Mouse (Mus musculus): Measurements from ENCODE around the gene Usp12.

Usp12 gene

GRCm38 (mm10) chr5:146798031-146798430 is 3.2 kb upstream of the Usp12 start:
- no peak for DNase-seq (ENCODE audit: low spot score in 2 of 2)

GRCm38 (mm10) chr5:146795728-146796127 is 922 bp upstream of the Usp12 start:
- DNase-seq (ENCODE audit: low spot score in 2 of 2): peak in 1 of 2 experiments; percentile 48

GRCm38 (mm10) chr5:146794084-146794852 is 538 bp downstream of the Usp12 start:
- DNase-seq (ENCODE audit: low spot score in 2 of 2): peak in 1 of 2 experiments; percentile 26

- peak in 1 of 2 experiments; percentile 16 for DNase-seq (ENCODE audit: low spot score in 2 of 2)
These were observed 1.1 kb downstream of the Usp12 start for GRCm38 (mm10) chr5:146793630-146794083.

- DNase-seq (ENCODE audit: low spot score in 2 of 2): no peak
These were observed 2.5 kb downstream of the Usp12 start for GRCm38 (mm10) chr5:146792140-146792791.

GRCm38 (mm10) chr5:146790944-146791343 is 3.9 kb downstream of the Usp12 start:
- peak; percentile 30 to 33 for DNase-seq (ENCODE audit: low spot score in 2 of 2)

GRCm38 (mm10) chr5:146789413-146789812 is 5.4 kb downstream of the Usp12 start:
- DNase-seq (ENCODE audit: low spot score in 2 of 2): no peak

- no peak for DNase-seq (ENCODE audit: low spot score in 2 of 2)
These were observed 8.7 kb downstream of the Usp12 start for GRCm38 (mm10) chr5:146786123-146786522.

GRCm38 (mm10) chr5:146783891-146784290 is 10.9 kb downstream of the Usp12 start:
- no peak for DNase-seq (ENCODE audit: low spot score in 2 of 2)

- no peak for DNase-seq (ENCODE audit: low spot score in 2 of 2)
These were observed 11.5 kb downstream of the Usp12 start for GRCm38 (mm10) chr5:146783300-146783699.

- no peak for DNase-seq (ENCODE audit: low spot score in 2 of 2)
These were observed 13.1 kb downstream of the Usp12 start for GRCm38 (mm10) chr5:146781663-146782062.

- no peak for DNase-seq (ENCODE audit: low spot score in 2 of 2)
These were observed 14.9 kb downstream of the Usp12 start for GRCm38 (mm10) chr5:146779931-146780330.

GRCm38 (mm10) chr5:146776988-146777639 is 17.7 kb downstream of the Usp12 start:
- no peak for DNase-seq (ENCODE audit: low spot score in 2 of 2)

GRCm38 (mm10) chr5:146771982-146772381 is 22.8 kb downstream of the Usp12 start:
- no peak for DNase-seq (ENCODE audit: low spot score in 2 of 2)

GRCm38 (mm10) chr5:146770002-146770848 is 24.6 kb downstream of the Usp12 start:
- DNase-seq (ENCODE audit: low spot score in 2 of 2): no peak

- DNase-seq (ENCODE audit: low spot score in 2 of 2): no peak
These were observed 29.0 kb downstream of the Usp12 start for GRCm38 (mm10) chr5:146765791-146766190.

GRCm38 (mm10) chr5:146759159-146759558 is 35.6 kb downstream of the Usp12 start:
- no peak for DNase-seq (ENCODE audit: low spot score in 2 of 2)

- DNase-seq (ENCODE audit: low spot score in 2 of 2): no peak
These were observed 36.9 kb downstream of the Usp12 start for GRCm38 (mm10) chr5:146757921-146758320.

GRCm38 (mm10) chr5:146757316-146757715 is 37.5 kb downstream of the Usp12 start:
- DNase-seq (ENCODE audit: low spot score in 2 of 2): no peak

- DNase-seq (ENCODE audit: low spot score in 2 of 2): no peak
These were observed 41.6 kb downstream of the Usp12 start for GRCm38 (mm10) chr5:146753181-146753580.

GRCm38 (mm10) chr5:146750958-146751357 is 43.8 kb downstream of the Usp12 start:
- no peak for DNase-seq (ENCODE audit: low spot score in 2 of 2)

GRCm38 (mm10) chr5:146750273-146750672 is 44.5 kb downstream of the Usp12 start:
- no peak for DNase-seq (ENCODE audit: low spot score in 2 of 2)

All from frontal cortex, postnatal 36 days (tissue).